24 mouse cellular contexts compared by ENCODE assay signal in the genomic region with DNA sequence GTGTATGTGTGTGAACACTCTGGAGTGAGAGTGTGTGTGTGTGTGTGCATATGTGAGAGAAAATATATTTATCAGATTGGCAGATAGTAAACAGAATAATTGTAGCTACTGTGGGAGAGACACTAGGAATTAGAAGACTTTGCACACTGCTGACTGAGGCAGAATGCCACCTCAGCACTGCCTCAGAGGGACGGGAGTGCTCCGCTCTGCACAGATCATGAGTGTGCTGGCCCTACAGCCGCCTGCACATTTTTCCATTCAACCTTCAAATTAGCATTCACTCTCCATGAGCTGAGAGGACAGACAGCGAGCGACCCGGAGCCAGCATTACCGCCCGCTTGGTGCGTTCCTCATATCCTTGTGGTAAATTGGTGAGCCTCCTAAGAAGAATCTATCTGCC.
DNase-seq lines count a peak whose midpoint lies in the region; ATAC-seq and TF ChIP-seq lines count a peak whose summit lies in the region.
"Had no signal": no experiment of that assay in that cellular context is flagged by ENCODE, and none has a peak within 500 bp of the region (broad histone marks: within the 10 kb centered on the region; RNA-seq: fewer than 3 reads in every experiment).

No protein-coding gene starts in this region.

- no peak for TF ChIP-seq POLR2A in brain, embryonic 14.5 days (IDR thresholded peaks at IDR 0.05; ENCODE audit: borderline replicate concordance, extremely low read depth, insufficient read depth, insufficient read length, poor library complexity, severe bottlenecking)
- no peak for TF ChIP-seq POLR2A in lung, adult 2 months (IDR thresholded peaks at IDR 0.05; ENCODE audit: borderline replicate concordance, extremely low read depth, low read depth, low read length)

- H3K27me3 ChIP-seq in midbrain, embryonic 13.5 days = no peaks in the 10 kb centered on the region
- H3K27me3 ChIP-seq in midbrain, embryonic 14.5 days (ENCODE audit: control insufficient read depth, insufficient read depth, low read length) = no peaks in the 10 kb centered on the region
- H3K27me3 ChIP-seq: heart, embryonic 13.5 days; intestine, embryonic 15.5 days; liver, embryonic 12.5 days; Patski; stomach, embryonic 15.5 days had no signal

- no peak for TF ChIP-seq CTCF in brain, embryonic 14.5 days (IDR thresholded peaks at IDR 0.05; ENCODE audit: borderline replicate concordance, extremely low read depth, insufficient read depth, insufficient read length)
- TF ChIP-seq CTCF in lung, adult 2 months (IDR thresholded peaks at IDR 0.05; ENCODE audit: insufficient read depth, low read length) = no peak

- DNase-seq in frontal cortex, postnatal 36 days (ENCODE audit: low spot score in 2 of 2) = no peak
- DNase-seq in midbrain, embryonic 14.5 days = no peak
- peak; percentile 47 for DNase-seq in brain, embryonic 14.5 days (ENCODE audit: low read depth)
- DNase-seq in thymus, postnatal 4 days = no peak
- DNase-seq in lung, adult 2 months = no peak
- DNase-seq: adrenal gland, postnatal 14 days; cerebellum, adult 18-20 months; gastrocnemius, postnatal 14 days; heart, adult 18-20 months; heart, postnatal 36 days; kidney, adult 9 months; kidney, postnatal 25 days; lung, embryonic 14.5 days; lung, postnatal 36 days; retina, postnatal 1 day; thymus, adult 18-20 months had no signal

- H3K27ac ChIP-seq in midbrain, embryonic 13.5 days = no peak overlapping the region
- H3K27ac ChIP-seq in midbrain, embryonic 14.5 days (replicated peaks; ENCODE audit: low read depth, low read length) = no peak overlapping the region
- H3K27ac ChIP-seq: heart, embryonic 13.5 days; intestine, embryonic 15.5 days; liver, embryonic 12.5 days; stomach, embryonic 15.5 days had no signal

- H3K4me3 ChIP-seq in midbrain, embryonic 13.5 days (replicated peaks) = no peak overlapping the region
- H3K4me3 ChIP-seq in midbrain, embryonic 14.5 days (replicated peaks; ENCODE audit: low read depth, low read length) = no peak overlapping the region
- H3K4me3 ChIP-seq in lung, adult 2 months (replicated peaks; ENCODE audit: extremely low read depth, low read depth, low read length) = no peak overlapping the region
- H3K4me3 ChIP-seq: heart, embryonic 13.5 days; intestine, embryonic 15.5 days; liver, embryonic 12.5 days; stomach, embryonic 15.5 days had no signal

- no peaks in the 10 kb centered on the region for H3K36me3 ChIP-seq in midbrain, embryonic 13.5 days
- H3K36me3 ChIP-seq in midbrain, embryonic 14.5 days (ENCODE audit: control insufficient read depth, insufficient read depth, low read length) = no peaks in the 10 kb centered on the region
- H3K36me3 ChIP-seq: heart, embryonic 13.5 days; intestine, embryonic 15.5 days; stomach, embryonic 15.5 days had no signal

- peaks cover 41% of the 10 kb centered on the region for H3K4me1 ChIP-seq in midbrain, embryonic 13.5 days (replicated peaks)
- H3K4me1 ChIP-seq in midbrain, embryonic 14.5 days (ENCODE audit: control insufficient read depth, insufficient read depth, low read length) = peaks cover 11% of the 10 kb centered on the region; the same call in 1 of the 2 replicates
- peaks cover 6% of the 10 kb centered on the region; the same call in 1 of the 2 replicates for H3K4me1 ChIP-seq in lung, adult 2 months (ENCODE audit: control insufficient read depth, insufficient read depth, low read length)

- no peak overlapping the region for H3K9ac ChIP-seq in midbrain, embryonic 13.5 days (replicated peaks)
- H3K9ac ChIP-seq in midbrain, embryonic 14.5 days (replicated peaks; ENCODE audit: low read length) = no peak overlapping the region
- H3K9ac ChIP-seq: heart, embryonic 13.5 days; intestine, embryonic 15.5 days; liver, embryonic 12.5 days; lung, embryonic 14.5 days; stomach, embryonic 15.5 days had no signal

- WGBS in midbrain, embryonic 13.5 days = 67% methylated on average over 9 of the region's 9 CpGs
- 65% methylated on average over 9 of the region's 9 CpGs for WGBS in midbrain, embryonic 14.5 days
- whole genome bisulfite sequencing in lung, adult 2 months = 98% methylated on average over 9 of the region's 9 CpGs

- no peak overlapping the region for H3K4me2 ChIP-seq in midbrain, embryonic 13.5 days (replicated peaks)
- no peak overlapping the region for H3K4me2 ChIP-seq in midbrain, embryonic 14.5 days (ENCODE audit: low read length)
- H3K4me2 ChIP-seq: heart, embryonic 13.5 days; intestine, embryonic 15.5 days; liver, embryonic 12.5 days; lung, embryonic 14.5 days; stomach, embryonic 15.5 days had no signal

- ATAC-seq in frontal cortex, adult (ENCODE audit: low TSS enrichment) = peak; percentile 28; the same call in 1 of the 2 replicates
- ATAC-seq in midbrain, embryonic 13.5 days = peak; percentile 56
- ATAC-seq in midbrain, embryonic 14.5 days (ENCODE audit: low FRiP score, low TSS enrichment) = no peak
- ATAC-seq: activated CD4-positive, CD25-positive, alpha-beta regulatory T cell, adult 4 months; intestine, embryonic 15.5 days; liver, embryonic 12.5 days; Patski had no signal

- H3K9me3 ChIP-seq in midbrain, embryonic 13.5 days = no peaks in the 10 kb centered on the region
- H3K9me3 ChIP-seq in midbrain, embryonic 14.5 days (ENCODE audit: control insufficient read depth, low read length) = no peaks in the 10 kb centered on the region
- H3K9me3 ChIP-seq: heart, embryonic 13.5 days; intestine, embryonic 15.5 days; liver, embryonic 12.5 days; stomach, embryonic 15.5 days had no signal
